Mouse (Mus musculus): ENCODE measurements around the gene Sh3bgrl2. TPM values are rescaled to one million over a fixed set of nuclear protein-coding genes. Genes with fewer than 3 reads are reported as not detected.

The Sh3bgrl2 gene
- polyA plus RNA-seq, 1 experiment from 2014 or later: 7.7 TPM

DNA sequence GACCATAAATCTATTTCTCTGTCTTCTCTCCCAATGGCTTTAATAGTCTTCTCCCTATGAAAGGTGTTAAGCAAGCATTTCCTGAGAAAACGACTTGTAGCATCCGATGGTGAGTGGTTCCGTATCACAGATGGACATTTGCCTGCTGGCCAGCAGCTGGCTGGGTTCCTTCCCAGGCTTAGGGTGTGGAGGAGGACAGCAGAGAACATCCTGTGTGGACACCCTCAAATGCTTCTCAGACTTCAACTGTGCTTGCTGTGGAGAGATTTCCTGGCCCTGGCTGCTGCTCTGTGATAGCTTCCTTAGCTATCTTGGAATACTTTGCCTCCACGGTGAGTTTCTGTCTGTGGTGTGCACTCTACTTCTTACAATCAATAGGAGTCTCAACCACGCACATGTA lies 76.1 kb downstream of the Sh3bgrl2 start:
- Histone ChIP-seq H3K4me2 (no peak overlapping the region), H3K4me3 (no peak overlapping the region), H3K27ac (no peak overlapping the region), H3K9ac (no peak overlapping the region), H3K36me3 (replicated peaks) (no peaks in the 10 kb centered on the region), H3K9me3 (no peaks in the 10 kb centered on the region), H3K27me3 (replicated peaks) (no peaks in the 10 kb centered on the region), H3K4me1 (peaks cover 16% of the 10 kb centered on the region)
- 85% methylated on average over 5 of the region's 5 CpGs for WGBS
- no peak for ATAC-seq (replicated peaks)

DNA sequence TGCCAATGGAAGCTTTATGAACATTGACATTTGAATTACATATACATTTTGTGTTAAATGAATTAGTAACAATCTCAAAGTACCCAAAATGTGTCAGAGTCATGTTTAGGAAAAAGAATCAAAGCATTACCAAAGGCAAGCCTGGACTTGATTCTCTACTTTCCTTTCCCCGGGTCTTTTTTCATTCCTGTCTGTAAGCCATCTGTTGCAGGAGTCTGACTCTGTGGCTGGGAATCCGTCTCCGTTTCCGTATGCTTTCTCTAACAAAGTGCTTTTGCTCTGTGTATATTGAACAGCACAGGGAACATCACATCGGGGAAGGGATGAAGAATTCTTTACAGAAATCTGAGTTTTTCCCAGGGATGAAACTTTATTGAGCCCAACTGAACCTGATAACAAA lies 77.0 kb downstream of the Sh3bgrl2 start:
- Histone ChIP-seq H3K27me3 (replicated peaks) (no peaks in the 10 kb centered on the region), H3K9me3 (no peaks in the 10 kb centered on the region), H3K4me1 (peaks cover 19% of the 10 kb centered on the region), H3K9ac (no peak overlapping the region), H3K4me2 (no peak overlapping the region), H3K27ac (no peak overlapping the region), H3K36me3 (replicated peaks) (no peaks in the 10 kb centered on the region), H3K4me3 (no peak overlapping the region)
- WGBS: 58% methylated on average over 5 of the region's 5 CpGs
- no peak for ATAC-seq (replicated peaks)

DNA sequence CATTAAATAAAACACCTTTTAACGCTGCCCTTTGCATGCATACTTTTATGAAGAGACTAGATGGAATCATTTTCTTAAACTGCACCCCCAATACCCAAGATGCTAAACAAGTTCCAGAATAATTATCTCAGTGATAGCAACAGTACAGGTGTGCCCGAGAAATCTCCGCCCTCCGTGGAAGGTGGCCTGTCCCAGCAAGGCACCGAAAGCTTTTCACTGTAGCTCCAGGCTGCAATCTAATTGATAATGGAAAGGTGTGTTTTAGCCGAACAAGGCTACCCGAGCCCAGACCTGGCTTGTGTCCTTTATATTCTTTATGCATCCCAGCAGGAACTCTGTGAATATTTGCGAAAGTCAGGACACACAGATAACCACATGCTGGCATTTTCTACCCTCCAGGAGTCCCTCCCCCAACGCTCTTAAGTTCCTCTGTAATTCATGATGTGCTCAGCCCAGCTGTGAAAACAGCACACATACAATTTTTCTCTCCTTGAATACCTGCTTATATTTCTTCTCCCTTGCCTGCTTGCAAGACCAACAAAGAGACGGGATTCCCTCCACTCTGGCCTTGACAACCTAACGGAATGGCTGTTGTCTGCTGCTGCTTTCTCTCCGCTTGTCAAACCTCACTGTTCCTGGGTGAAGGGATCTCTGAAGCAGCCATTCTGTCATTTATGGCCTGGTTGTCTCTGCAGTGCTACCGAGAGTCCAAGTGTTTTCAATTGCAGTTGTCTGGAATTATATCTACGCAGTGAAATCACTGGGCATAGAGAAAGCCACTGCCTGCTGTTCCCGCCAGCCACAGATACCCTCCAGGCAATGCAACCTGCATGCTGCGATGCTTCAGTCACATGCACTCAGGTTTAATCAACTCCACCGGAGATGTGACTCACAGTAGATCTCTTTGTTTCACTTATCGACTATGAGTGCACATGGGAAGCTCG lies 80.8 kb downstream of the Sh3bgrl2 start:
- peak overlapping the region; percentile 85 for H3K27ac ChIP-seq
- H3K27me3 ChIP-seq (replicated peaks): no peaks in the 10 kb centered on the region
- WGBS: 23% methylated on average over 19 of the region's 19 CpGs
- no peak overlapping the region for H3K4me3 ChIP-seq
- peak overlapping the region; percentile 31 for H3K4me2 ChIP-seq
- peak overlapping the region; percentile 38 for H3K9ac ChIP-seq
- H3K4me1 ChIP-seq: peaks cover 15% of the 10 kb centered on the region
- ATAC-seq (replicated peaks): peak; percentile 82
- no peaks in the 10 kb centered on the region for H3K36me3 ChIP-seq (replicated peaks)
- H3K9me3 ChIP-seq: no peaks in the 10 kb centered on the region

DNA sequence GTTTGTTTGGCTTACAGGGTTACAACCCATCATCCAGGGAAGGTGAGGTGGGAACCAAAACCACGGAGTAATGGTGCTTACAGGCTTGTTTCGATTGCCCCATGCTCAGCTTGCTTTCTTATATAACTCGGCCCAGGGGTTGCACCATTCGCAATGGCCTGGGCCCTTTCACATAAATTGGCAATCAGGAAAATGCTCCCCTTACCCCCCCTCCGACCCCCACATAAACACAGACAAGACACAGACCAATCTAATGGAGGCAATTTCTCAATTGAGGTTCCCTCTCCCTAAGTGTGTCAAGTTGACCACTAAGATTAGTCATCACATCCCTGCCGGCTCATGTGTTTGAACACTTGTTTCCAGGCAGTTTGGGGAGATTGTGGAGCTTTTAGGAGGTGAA lies 82.2 kb downstream of the Sh3bgrl2 start:
- H3K9me3 ChIP-seq: no peaks in the 10 kb centered on the region
- no peak for ATAC-seq (replicated peaks)
- peaks cover 15% of the 10 kb centered on the region for H3K4me1 ChIP-seq
- 82% methylated on average over 6 of the region's 6 CpGs for WGBS
- H3K4me3 ChIP-seq: no peak overlapping the region
- H3K27me3 ChIP-seq (replicated peaks): no peaks in the 10 kb centered on the region
- no peak overlapping the region for H3K4me2 ChIP-seq
- no peak overlapping the region for H3K9ac ChIP-seq
- H3K27ac ChIP-seq: no peak overlapping the region
- no peaks in the 10 kb centered on the region for H3K36me3 ChIP-seq (replicated peaks)

DNA sequence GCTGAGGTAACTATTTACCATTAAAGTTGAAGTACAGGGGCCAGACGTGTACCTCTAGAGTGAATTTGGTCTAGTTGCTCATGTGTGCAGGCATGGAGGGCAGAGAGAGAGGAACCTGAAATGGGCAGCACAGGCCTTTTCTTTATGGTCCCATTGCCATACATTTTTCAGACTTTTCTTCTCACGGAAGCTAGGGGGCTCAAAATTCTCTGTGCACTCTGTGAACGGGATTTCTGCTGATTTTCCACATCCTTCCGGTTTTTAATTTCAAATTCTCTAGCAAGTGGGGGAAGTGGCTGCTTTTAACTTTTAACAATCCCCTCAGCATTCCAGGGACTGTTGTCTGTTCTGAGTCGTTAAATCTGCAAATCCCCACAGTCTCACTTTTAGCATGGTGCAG lies 83.8 kb downstream of the Sh3bgrl2 start:
- Histone ChIP-seq H3K27ac (no peak overlapping the region), H3K9ac (no peak overlapping the region), H3K4me1 (peaks cover 22% of the 10 kb centered on the region), H3K27me3 (replicated peaks) (no peaks in the 10 kb centered on the region), H3K4me2 (no peak overlapping the region), H3K9me3 (no peaks in the 10 kb centered on the region), H3K36me3 (replicated peaks) (no peaks in the 10 kb centered on the region), H3K4me3 (no peak overlapping the region)
- 42% methylated on average over 5 of the region's 5 CpGs for WGBS
- no peak for ATAC-seq (replicated peaks)

DNA sequence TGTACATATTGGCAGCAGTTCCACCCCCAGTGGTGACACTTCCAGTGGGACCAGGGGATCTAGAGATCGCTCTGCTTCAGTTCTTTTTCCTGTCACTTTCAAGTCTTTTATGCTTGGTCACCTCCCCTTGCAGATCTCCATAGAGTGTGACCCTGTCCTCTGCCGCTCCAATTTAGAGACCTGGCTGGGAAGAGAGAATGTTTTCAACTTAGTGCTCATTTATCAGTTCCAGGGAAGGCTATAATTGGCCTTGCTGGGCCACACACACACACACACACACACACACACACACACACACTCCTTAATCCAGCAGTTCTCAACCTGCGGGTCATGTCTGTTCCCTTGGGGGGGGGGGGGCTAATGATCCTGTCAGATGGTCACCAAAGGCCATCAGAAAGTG lies 86.6 kb downstream of the Sh3bgrl2 start:
- no peaks in the 10 kb centered on the region for H3K9me3 ChIP-seq
- no peak overlapping the region for H3K27ac ChIP-seq
- no peaks in the 10 kb centered on the region for H3K27me3 ChIP-seq (replicated peaks)
- no peak for ATAC-seq (replicated peaks)
- H3K4me1 ChIP-seq: peaks cover 7% of the 10 kb centered on the region; the same call in 1 of the 2 replicates
- no peak overlapping the region for H3K4me2 ChIP-seq
- no peak overlapping the region for H3K9ac ChIP-seq
- no peak overlapping the region for H3K4me3 ChIP-seq
- H3K36me3 ChIP-seq (replicated peaks): no peaks in the 10 kb centered on the region
- 26% methylated on average over 3 of the region's 3 CpGs for WGBS

DNA sequence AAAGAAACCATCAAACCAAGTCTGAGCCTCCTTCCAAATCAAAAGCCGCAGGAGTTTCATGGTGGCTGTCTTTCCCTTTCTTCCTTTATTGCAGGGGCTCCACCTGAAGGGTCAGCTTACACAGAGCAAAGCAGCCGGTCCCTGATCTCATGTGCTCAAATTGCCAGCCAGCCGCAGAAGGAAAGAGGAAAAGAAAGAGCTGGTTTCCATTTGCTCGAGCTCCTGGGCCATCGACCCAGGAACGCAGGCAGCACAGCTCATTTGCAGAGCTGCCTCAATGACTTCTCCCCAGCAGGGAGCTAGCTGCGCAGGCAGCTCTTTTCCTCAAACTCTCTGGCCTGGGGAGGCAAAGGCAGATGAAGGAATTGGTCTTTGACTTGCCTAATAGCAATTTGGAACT lies 87.9 kb downstream of the Sh3bgrl2 start:
- Histone ChIP-seq H3K9me3 (no peaks in the 10 kb centered on the region), H3K27me3 (replicated peaks) (no peaks in the 10 kb centered on the region), H3K4me2 (peak overlapping the region; percentile 27; the same call in 1 of the 2 replicates), H3K4me1 (peaks cover 7% of the 10 kb centered on the region; the same call in 1 of the 2 replicates), H3K36me3 (replicated peaks) (no peaks in the 10 kb centered on the region), H3K27ac (peak overlapping the region; percentile 62), H3K4me3 (no peak overlapping the region), H3K9ac (peak overlapping the region; percentile 20; the same call in 1 of the 2 replicates)
- ATAC-seq (replicated peaks): peak; percentile 61
- WGBS: 6% methylated on average over 7 of the region's 7 CpGs

DNA sequence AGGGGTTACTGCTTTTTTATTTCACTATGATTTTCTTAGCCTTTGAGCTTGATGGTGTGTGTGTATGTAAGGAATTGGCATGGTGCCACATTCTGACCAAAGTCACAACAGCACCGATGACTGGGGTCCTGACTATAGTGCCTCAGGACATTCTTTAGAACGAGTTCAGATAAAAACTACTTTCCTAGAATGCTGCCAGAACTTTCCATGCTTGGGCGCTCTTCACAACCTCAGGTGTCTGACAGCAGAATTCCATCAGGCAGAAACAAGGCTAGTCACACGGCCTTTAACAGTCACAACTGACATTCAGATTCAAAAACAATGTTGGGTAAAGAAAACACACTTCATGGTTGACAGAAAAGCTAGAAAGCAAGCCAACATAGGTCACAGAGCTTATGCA lies 95.0 kb downstream of the Sh3bgrl2 start:
- H3K9me3 ChIP-seq: no peaks in the 10 kb centered on the region
- no peaks in the 10 kb centered on the region for H3K27me3 ChIP-seq (replicated peaks)
- H3K36me3 ChIP-seq (replicated peaks): no peaks in the 10 kb centered on the region
- H3K4me3 ChIP-seq: no peak overlapping the region
- peaks cover 15% of the 10 kb centered on the region for H3K4me1 ChIP-seq
- 56% methylated on average over 4 of the region's 4 CpGs for WGBS
- peak overlapping the region; percentile 6; the same call in 1 of the 2 replicates for H3K27ac ChIP-seq
- H3K9ac ChIP-seq: no peak overlapping the region
- ATAC-seq (replicated peaks): no peak
- no peak overlapping the region for H3K4me2 ChIP-seq

DNA sequence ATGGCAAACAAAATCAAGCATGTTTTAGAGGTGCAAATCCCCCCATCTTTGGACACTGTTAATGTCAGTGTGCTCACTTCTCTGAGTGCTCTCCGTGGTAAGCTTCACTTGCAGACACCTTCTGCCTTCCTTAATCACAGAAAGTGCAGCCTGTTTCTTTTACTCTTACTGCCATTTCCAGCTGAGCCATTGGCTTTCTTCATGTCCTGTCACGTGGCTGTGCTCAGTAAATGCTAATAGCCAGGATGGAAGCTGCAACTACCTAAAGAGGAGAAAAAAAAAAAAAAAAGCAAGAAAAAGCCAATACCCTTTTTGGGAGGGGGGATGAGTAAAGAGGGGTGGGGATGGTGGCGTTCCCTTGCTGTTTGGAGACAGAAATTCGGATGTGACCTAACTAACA lies 95.7 kb downstream of the Sh3bgrl2 start:
- Histone ChIP-seq H3K36me3 (replicated peaks) (no peaks in the 10 kb centered on the region), H3K4me2 (no peak overlapping the region), H3K27me3 (replicated peaks) (no peaks in the 10 kb centered on the region), H3K4me3 (no peak overlapping the region), H3K9ac (no peak overlapping the region), H3K9me3 (no peaks in the 10 kb centered on the region), H3K4me1 (peaks cover 22% of the 10 kb centered on the region), H3K27ac (peak overlapping the region; percentile 6; the same call in 1 of the 2 replicates)
- 41% methylated on average over 4 of the region's 4 CpGs for WGBS
- ATAC-seq (replicated peaks): peak; percentile 35; the same call in 1 of the 2 replicates

DNA sequence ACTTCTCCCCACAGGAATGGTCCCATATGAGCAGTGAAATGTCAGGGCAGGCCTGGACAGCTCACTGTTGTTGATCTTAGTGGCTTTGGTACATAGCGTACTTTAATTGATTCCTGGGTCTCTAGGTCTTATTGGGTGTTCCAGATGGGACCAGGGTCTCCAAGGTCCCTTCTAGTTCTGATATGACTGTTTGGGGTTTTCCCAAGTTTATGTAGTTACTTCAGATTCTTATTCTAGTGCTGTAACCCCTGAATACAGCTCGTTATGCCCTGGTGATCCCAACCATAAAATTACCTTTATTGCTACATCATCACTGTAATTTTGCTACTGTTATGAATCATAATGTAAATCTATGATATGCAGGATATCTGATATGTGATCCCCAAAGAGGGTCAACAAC lies 98.1 kb downstream of the Sh3bgrl2 start:
- Histone ChIP-seq H3K4me3 (no peak overlapping the region), H3K4me2 (no peak overlapping the region), H3K27ac (no peak overlapping the region), H3K4me1 (peaks cover 22% of the 10 kb centered on the region), H3K9me3 (no peaks in the 10 kb centered on the region), H3K27me3 (replicated peaks) (no peaks in the 10 kb centered on the region), H3K9ac (no peak overlapping the region), H3K36me3 (replicated peaks) (no peaks in the 10 kb centered on the region)
- 87% methylated on average over 2 of the region's 2 CpGs for WGBS
- ATAC-seq (replicated peaks): no peak

DNA sequence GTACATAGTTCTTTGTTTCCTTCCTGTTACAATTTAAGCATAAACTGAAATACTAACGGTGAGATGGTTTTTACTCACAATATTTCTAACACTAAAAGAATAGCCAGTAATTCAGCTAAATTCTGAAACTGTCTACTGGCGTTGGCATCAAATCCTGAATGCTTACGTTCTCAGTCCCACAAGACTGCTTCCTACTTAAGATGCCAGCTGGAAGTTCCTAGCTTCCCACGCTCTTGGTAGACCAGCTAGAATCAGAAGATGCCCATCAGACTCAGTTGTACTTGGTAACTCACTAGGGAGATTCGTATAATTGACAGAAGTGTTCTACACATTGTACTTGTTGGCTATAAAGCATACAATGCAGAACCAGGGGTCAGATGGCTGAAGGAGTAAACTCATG lies 98.6 kb downstream of the Sh3bgrl2 start:
- no peak overlapping the region for H3K9ac ChIP-seq
- no peak overlapping the region for H3K4me3 ChIP-seq
- no peaks in the 10 kb centered on the region for H3K27me3 ChIP-seq (replicated peaks)
- no peaks in the 10 kb centered on the region for H3K9me3 ChIP-seq
- ATAC-seq (replicated peaks): no peak
- H3K4me1 ChIP-seq: peaks cover 22% of the 10 kb centered on the region
- no peaks in the 10 kb centered on the region for H3K36me3 ChIP-seq (replicated peaks)
- no peak overlapping the region for H3K27ac ChIP-seq
- no peak overlapping the region for H3K4me2 ChIP-seq
- 86% methylated on average over 5 of the region's 5 CpGs for WGBS

DNA sequence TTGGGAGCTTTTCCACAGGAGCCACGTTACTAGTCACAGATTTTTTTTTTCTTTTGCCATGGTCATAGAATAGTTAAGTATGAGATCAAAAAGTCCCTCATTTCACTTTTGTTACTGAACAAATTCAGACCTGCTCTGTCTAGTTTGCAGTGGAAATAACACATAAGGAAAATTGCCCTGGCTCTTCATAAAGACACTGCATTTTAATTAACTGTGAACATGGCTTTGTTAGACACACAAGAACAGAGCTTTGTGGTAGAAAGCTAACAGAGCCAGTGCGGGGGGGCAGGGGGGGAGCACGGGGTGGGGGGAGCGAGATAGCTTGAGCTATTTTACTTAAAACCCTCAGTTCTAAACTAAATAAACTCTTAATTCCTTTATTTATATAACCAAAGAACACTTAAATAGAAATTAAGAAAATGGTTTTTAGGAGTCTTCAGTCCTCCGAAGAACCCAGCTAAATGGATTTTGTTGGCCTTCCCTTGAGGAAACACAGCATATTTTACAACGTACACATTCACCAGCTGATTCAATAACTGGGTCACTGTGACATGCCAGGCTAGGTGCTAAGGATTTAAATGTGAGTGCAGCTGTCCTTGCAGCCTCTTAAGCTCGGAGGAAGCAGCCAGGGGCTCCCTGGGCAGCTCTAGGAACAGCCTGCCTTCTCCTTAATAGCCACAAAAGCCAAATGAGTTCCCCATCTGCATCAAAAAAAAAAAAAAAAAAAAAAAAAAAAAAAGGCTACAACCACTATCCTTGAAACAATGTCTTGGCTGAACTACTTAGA lies 100.0 kb downstream of the Sh3bgrl2 start:
- Histone ChIP-seq H3K9ac (no peak overlapping the region), H3K36me3 (replicated peaks) (no peaks in the 10 kb centered on the region), H3K4me3 (no peak overlapping the region), H3K27me3 (replicated peaks) (no peaks in the 10 kb centered on the region), H3K9me3 (no peaks in the 10 kb centered on the region), H3K4me1 (peaks cover 21% of the 10 kb centered on the region), H3K4me2 (no peak overlapping the region), H3K27ac (peak overlapping the region; percentile 64; the same call in 1 of the 2 replicates)
- no peak for ATAC-seq (replicated peaks)
- 16% methylated on average over 7 of the region's 7 CpGs for WGBS
